In the genomic region with DNA sequence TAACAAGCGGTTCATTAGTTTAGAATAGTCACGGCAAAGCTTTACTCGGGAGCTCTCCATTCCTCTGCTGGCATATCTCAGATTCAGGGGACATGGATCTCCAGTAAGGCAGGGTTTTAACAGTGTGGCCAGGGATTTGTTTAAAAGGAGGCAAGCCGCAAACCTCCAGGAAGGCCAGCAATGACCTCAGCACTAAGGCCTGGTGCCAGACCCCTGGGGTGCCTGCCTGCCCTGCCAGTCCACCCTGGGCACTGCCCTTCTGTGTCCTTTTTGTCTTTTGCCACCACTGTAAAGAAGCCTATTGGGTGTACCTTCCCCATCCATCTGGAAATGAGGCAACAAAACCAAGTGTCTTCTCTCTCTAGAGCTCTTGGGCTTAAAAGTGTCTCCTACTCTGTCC, we compare ENCODE assay signal across 16 mouse cellular contexts. TPM values are rescaled to one million over a fixed set of nuclear protein-coding genes. Genes with fewer than 3 reads are reported as not detected.
DNase-seq lines count a peak whose midpoint lies in the region; TF ChIP-seq lines count a peak whose summit lies in the region.
"Had no signal": no experiment of that assay in that cellular context is flagged by ENCODE, and none has a peak within 500 bp of the region (broad histone marks: within the 10 kb centered on the region; RNA-seq: fewer than 3 reads in every experiment).

No protein-coding gene starts in this region.

- peak overlapping the region; percentile 54; the same call in 1 of the 2 replicates for H3K27ac ChIP-seq in layer of hippocampus, adult 2 months
- H3K27ac ChIP-seq: embryonic facial prominence, embryonic 13.5 days; forebrain, embryonic 12.5 days; hindbrain, embryonic 15.5 days; kidney, embryonic 15.5 days; liver, embryonic 15.5 days; midbrain, embryonic 12.5 days had no signal

- H3K4me3 ChIP-seq in layer of hippocampus, adult 2 months: no peak overlapping the region
- H3K4me3 ChIP-seq: embryonic facial prominence, embryonic 13.5 days; forebrain, embryonic 12.5 days; hindbrain, embryonic 15.5 days; kidney, embryonic 15.5 days; liver, embryonic 15.5 days; midbrain, embryonic 12.5 days had no signal

- no peak for TF ChIP-seq CTCF in layer of hippocampus, adult 2 months (conservative IDR thresholded peaks at IDR 0.05)

- DNase-seq in adrenal gland, postnatal 25 days: peak; percentile 23
- no peak for DNase-seq in adrenal gland, adult 8-10 months
- peak; percentile 49 for DNase-seq in layer of hippocampus, adult 11-12 months (ENCODE audit: low spot score)
- DNase-seq in layer of hippocampus, adult 9-10 months (ENCODE audit: low spot score): no peak
- peak; percentile 95 to 97 for DNase-seq in cerebellum, adult 18-20 months
- DNase-seq in layer of hippocampus, adult 2 months (ENCODE audit: low spot score in 2 of 2): peak; percentile 32 to 44
- DNase-seq in spleen, postnatal 4 days (ENCODE audit: low spot score in 2 of 2): no peak
- no peak for DNase-seq in embryo, embryonic 10 days (ENCODE audit: low spot score)
- DNase-seq: adrenal gland, postnatal 10 days; heart, adult 18-20 months had no signal

RNA-seq across cellular contexts. Expression of a gene that starts 31.7 kb away (rescaled TPM):
- total RNA-seq in adrenal gland, postnatal 25 days (2021): 83.9 and 85.1 TPM in 2 replicates
- total RNA-seq in adrenal gland, adult 8-10 months (2022): 10 to 100 TPM; 72.1 to 80.4 (median 78.2) TPM
- 100 to 1,000 TPM; 106 to 115 TPM for total RNA-seq in layer of hippocampus, adult 2 months (2021)

Comparison
In these comparisons a context has a peak if more than half of its experiments do, and no peak if none do; other contexts are left out.
1. DNase-seq: peak in adrenal gland, postnatal 25 days (single experiment), layer of hippocampus, adult 11-12 months (single experiment), cerebellum, adult 18-20 months (2 of 2) and layer of hippocampus, adult 2 months (2 of 2); none in adrenal gland, adult 8-10 months (single experiment), layer of hippocampus, adult 9-10 months (single experiment), spleen, postnatal 4 days (0 of 2) and embryo, embryonic 10 days (single experiment).